Mouse (Mus musculus) gastrocnemius, postnatal 36 days (tissue): ENCODE results near the gene Ccdc36. TPM values are rescaled to one million over a fixed set of nuclear protein-coding genes. Genes with fewer than 3 reads are reported as not detected.

Experiments used
- DNase-seq, 2 experiments: peaks; one replicate each; pipeline ENCODE4 v3.0.0; 2022
- intact Hi-C: fragments of 180-260 bp; cut with DNase I; formaldehyde crosslinking; loops from one replicate; pipeline ENCODE4 v1.15.1; 2025
- total RNA-seq, 2 experiments: library from RNA; stranded (reverse); gene quantifications; 2 replicates each; pipeline ENCODE4 v1.2.3; 2021

Ccdc36 gene
- total RNA-seq, 2 experiments from 2014 or later: not detected

DNA sequence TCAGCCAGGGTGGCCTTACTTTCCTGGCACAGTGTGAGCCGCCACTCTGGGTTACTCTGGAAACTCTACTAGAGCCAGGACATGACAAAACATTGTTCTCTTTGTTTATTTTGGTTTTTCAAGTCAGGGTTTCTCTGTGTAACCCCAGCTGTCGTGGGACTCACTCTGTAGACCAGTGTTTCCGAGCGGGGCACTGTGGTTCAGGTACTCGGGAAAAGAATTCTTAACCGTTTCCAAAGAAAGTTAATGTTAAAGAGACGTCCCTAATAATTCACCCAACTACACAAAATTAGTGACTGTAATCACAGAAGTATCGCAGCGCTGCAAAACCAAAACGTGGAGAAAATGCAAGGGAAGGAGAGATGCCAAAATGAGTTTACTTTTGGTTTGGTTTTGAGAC, 39.7 kb downstream of the Ccdc36 start:
- DNase-seq: no peak
- intact Hi-C loops: no loop called here

DNA sequence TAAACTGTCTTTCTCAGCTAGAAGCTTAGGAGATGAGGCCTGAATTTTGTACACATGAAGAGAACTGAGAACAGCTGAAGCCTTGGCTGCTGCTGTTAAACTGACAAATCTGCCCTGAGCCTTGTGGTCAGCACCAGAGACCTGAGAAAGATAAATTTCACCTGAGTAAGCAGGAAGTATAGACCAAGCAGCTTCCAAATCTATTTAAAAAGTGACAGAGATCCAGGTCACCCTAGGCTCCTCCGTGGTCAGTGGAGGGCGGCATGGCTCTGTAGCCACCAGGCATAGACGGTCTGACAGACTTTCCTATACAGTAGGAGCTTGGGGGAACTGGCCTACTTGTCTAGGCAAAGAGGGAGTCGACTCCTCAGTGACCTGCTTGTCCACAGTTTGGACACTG, 41.5 kb downstream of the Ccdc36 start:
- peak in 1 of 2 experiments; percentile 13 for DNase-seq
- intact Hi-C loops: no loop called here

DNA sequence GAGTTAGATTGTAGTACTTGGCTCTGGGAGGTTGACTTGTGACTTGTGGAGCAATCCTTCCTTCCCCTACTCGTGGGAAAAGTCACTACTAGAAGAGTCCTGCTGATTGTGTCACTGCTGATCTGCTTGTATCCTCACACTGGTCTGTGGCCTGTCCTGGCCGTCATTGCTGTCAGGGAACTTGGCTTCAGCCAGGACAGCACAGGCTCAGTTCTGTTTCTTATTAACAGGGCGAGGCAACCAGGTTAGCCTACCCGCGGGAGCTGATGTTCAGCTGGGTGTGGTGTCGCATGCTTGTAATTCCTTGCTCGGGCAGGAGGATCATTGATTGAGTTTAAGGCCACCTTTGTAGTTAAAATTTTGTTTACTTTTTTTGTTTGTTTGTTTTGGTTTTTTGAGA, 43.3 kb downstream of the Ccdc36 start:
- intact Hi-C loops: no loop called here
- DNase-seq: no peak

DNA sequence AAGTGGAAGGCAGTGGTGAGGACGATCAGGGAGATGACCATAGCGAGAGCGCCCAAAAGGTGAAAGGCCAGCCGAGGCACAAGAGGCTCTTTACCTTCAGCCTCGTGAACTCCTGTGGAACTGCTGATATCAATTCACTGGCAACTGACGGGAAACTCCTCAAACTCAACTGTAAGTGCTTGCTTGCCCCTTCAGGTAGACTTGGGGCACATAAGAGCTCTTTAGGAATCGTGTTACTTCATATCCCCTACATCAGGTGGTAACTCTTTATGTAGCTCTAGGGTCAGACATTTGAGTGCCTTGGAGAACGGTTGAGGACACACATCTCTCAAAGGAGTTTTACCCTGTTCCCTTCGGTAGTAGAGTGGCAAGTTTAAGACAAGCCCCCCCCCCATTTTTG, 46.9 kb downstream of the Ccdc36 start:
- intact Hi-C loops: no loop called here
- no peak for DNase-seq

DNA sequence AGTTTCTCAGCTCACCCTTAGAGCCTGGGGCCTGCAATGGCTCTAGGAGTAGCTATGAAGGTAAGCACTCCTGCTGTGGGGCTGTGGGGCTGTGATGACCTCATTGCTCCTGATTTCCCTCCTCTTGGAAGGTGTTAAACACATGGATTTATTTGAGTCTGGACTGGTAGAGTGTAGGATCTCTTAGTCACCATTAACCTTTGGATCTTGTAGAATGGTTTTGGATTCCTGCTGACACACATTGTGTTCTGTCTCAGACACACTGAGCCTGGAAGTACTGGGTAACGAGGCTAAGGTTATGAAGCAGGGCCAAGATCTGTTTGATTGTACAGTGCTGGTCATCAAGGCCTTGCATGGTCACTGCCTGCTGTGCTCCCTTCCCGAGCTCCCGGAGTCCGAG, 49.0 kb downstream of the Ccdc36 start:
- intact Hi-C loops: no loop called here
- DNase-seq: no peak

DNA sequence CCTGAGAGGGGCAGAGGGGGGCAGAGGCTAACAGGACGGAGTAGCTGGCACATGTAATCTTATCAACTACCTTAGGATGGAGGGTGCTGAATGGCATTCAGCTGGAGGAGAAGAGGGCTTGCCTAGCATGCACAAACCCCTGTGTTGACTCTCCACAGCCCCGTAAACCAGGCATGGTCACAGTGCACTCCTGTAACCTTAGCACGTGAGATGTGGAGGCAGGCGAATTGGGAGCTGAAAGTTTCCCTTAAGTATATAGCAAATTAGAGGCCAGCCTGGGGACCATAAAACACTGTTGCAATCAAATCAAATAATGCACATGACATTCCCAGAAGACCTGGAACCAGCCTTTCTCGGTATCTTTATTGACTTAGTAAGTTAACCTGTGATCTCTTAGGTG, 49.5 kb downstream of the Ccdc36 start:
- intact Hi-C loops: no loop called here
- no peak for DNase-seq

DNA sequence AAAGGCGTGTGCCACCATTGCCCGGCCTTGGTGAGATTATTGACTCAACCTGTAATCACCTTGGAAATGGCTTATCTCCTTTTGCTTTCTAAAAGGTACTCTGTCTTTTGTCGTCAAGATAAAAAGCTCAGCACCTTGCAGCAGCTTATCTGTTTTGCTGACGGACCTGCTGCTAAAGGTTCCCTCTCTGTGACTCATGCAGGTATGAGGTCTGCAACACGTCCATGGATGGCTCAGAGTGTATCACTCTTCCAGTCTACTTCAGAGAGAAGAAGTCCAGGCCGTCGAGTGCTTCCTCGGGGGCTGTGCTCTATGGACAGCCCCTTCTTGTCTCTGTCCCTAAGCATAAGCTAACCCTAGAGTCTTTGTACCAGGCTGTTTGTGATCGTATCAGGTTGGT, 50.0 kb downstream of the Ccdc36 start:
- intact Hi-C loops: no loop called here
- no peak for DNase-seq

Other genes with a start within 250 kb of the Ccdc36 start
- under 1 TPM; 0.05 TPM for gene Bsn, start 238.1 kb downstream of the Ccdc36 start, total RNA-seq
- 100 to 1,000 TPM; 170 to 174 TPM for gene Dag1, start 164.5 kb downstream of the Ccdc36 start, total RNA-seq
- 10 to 100 TPM in 1 of 2 experiments, 1 to 10 TPM in 1; 9.4 to 11.4 TPM for gene Nicn1, start 138.1 kb downstream of the Ccdc36 start, total RNA-seq
- 1 to 10 TPM in 1 of 2 experiments, under 1 TPM in 1; 0.94 to 1.3 TPM for gene Amt, start 131.6 kb downstream of the Ccdc36 start, total RNA-seq
- gene Rhoa, start 122.4 kb downstream of the Ccdc36 start, total RNA-seq: 10 to 100 TPM; 97.0 to 97.5 TPM
- gene Tcta, start 122.3 kb downstream of the Ccdc36 start, total RNA-seq: 10 to 100 TPM; 24.9 to 25.1 TPM
- 10 to 100 TPM; 60.9 to 78.2 TPM for gene Gpx1, start 89.6 kb downstream of the Ccdc36 start, total RNA-seq
- 10 to 100 TPM; 61.5 to 70.3 TPM for gene Usp4, start 80.6 kb downstream of the Ccdc36 start, total RNA-seq
- under 1 TPM; 0.32 to 0.48 TPM for gene 1700102P08Rik, start 35.7 kb downstream of the Ccdc36 start, total RNA-seq
- not detected for gene BC048562, start 8.0 kb upstream of the Ccdc36 start, total RNA-seq
- gene Ccdc71, start 32.0 kb upstream of the Ccdc36 start, total RNA-seq: 10 to 100 TPM; 13.3 to 20.0 TPM
- gene Klhdc8b, start 33.1 kb upstream of the Ccdc36 start, total RNA-seq: 1 to 10 TPM; 1.7 to 3.1 TPM
- 100 to 1,000 TPM; 118 to 129 TPM for gene Lamb2, start 51.3 kb upstream of the Ccdc36 start, total RNA-seq
- gene Usp19, start 62.1 kb upstream of the Ccdc36 start, total RNA-seq: 100 to 1,000 TPM; 105 to 120 TPM
- 10 to 100 TPM; 69.7 to 81.7 TPM for gene Qars, start 79.2 kb upstream of the Ccdc36 start, total RNA-seq
- gene Qrich1, start 88.3 kb upstream of the Ccdc36 start, total RNA-seq: 10 to 100 TPM; 49.3 to 51.9 TPM
- 10 to 100 TPM; 47.6 to 58.0 TPM for gene Impdh2, start 131.8 kb upstream of the Ccdc36 start, total RNA-seq
- gene Ndufaf3, start 138.9 kb upstream of the Ccdc36 start, total RNA-seq: 10 to 100 TPM; 29.2 to 29.6 TPM
- gene Dalrd3, start 141.4 kb upstream of the Ccdc36 start, total RNA-seq: 10 to 100 TPM; 10.1 to 12.3 TPM
- gene Wdr6, start 150.3 kb upstream of the Ccdc36 start, total RNA-seq: 1 to 10 TPM; 4.6 to 5.6 TPM
- gene P4htm, start 169.2 kb upstream of the Ccdc36 start, total RNA-seq: 1 to 10 TPM; 3.1 to 3.5 TPM
- 10 to 100 TPM; 63.2 to 64.7 TPM for gene Arih2, start 220.9 kb upstream of the Ccdc36 start, total RNA-seq
- gene Slc25a20, start 233.6 kb upstream of the Ccdc36 start, total RNA-seq: 10 to 100 TPM; 59.0 to 75.5 TPM